Mouse (Mus musculus) heart, adult 2 months (tissue): ENCODE results near the gene Stat6.

ENCODE experiments used
- CTCF ChIP-seq: fragments of 200-600 bp; IDR thresholded peaks from 2 replicates; pipeline ENCODE4 v1.8.1; 2022; ENCODE audit warnings: antibody characterized with exemption, mild to moderate bottlenecking, moderate library complexity
- POLR2A ChIP-seq: fragments of 200-500 bp; IDR thresholded peaks from 2 replicates; pipeline ENCODE4 v1.6.1; 2011; ENCODE audit warnings: mild to moderate bottlenecking, low read depth, low read length, control low read depth; ENCODE audit not compliant: insufficient read depth

GRCm38 (mm10) chr10:127615034-127615374 is 27.8 kb upstream of the Stat6 start:
- no peak for TF ChIP-seq POLR2A
- TF ChIP-seq CTCF = no peak
